29 mouse cellular contexts compared by ENCODE assay signal in genomic region chr6:32456641-32457040, GRCm38 (mm10).
A peak's percentile ranks its signal among the peaks of the same experiment; 100 is the strongest.
DNase-seq lines count a peak whose midpoint lies in the region; ATAC-seq lines count a peak whose summit lies in the region.
"Had no signal": no experiment of that assay in that cellular context is flagged by ENCODE, and none has a peak within 500 bp of the region (broad histone marks: within the 10 kb centered on the region; RNA-seq: fewer than 3 reads in every experiment).

No protein-coding gene starts in this region.

- no peaks in the 10 kb centered on the region for H3K36me3 ChIP-seq in liver, embryonic 12.5 days
- no peaks in the 10 kb centered on the region for H3K36me3 ChIP-seq in hindbrain, embryonic 14.5 days (replicated peaks; ENCODE audit: control insufficient read depth, insufficient read depth)
- H3K36me3 ChIP-seq: forebrain, embryonic 12.5 days; heart, embryonic 12.5 days; kidney, embryonic 15.5 days; limb, embryonic 10.5 days; midbrain, embryonic 12.5 days; neural tube, embryonic 12.5 days had no signal

- H3K27me3 ChIP-seq in liver, embryonic 12.5 days (replicated peaks), result peaks cover 26% of the 10 kb centered on the region; the same call in 1 of the 2 replicates
- H3K27me3 ChIP-seq in hindbrain, embryonic 14.5 days (ENCODE audit: control insufficient read depth, insufficient read depth, low read length), result no peaks in the 10 kb centered on the region
- H3K27me3 ChIP-seq: forebrain, embryonic 12.5 days; heart, embryonic 12.5 days; kidney, embryonic 15.5 days; midbrain, embryonic 12.5 days; neural tube, embryonic 12.5 days; Patski had no signal

- 64% methylated on average over 3 of the region's 3 CpGs for WGBS in liver, embryonic 12.5 days (ENCODE audit: insufficient replicate concordance)
- WGBS in hindbrain, embryonic 14.5 days, result 62% methylated on average over 3 of the region's 3 CpGs

- no peaks in the 10 kb centered on the region for H3K9me3 ChIP-seq in liver, embryonic 12.5 days (replicated peaks)
- no peaks in the 10 kb centered on the region for H3K9me3 ChIP-seq in hindbrain, embryonic 14.5 days (ENCODE audit: control insufficient read depth, low read length)
- H3K9me3 ChIP-seq: forebrain, embryonic 12.5 days; heart, embryonic 12.5 days; kidney, embryonic 15.5 days; limb, embryonic 10.5 days; midbrain, embryonic 12.5 days; neural tube, embryonic 12.5 days had no signal

- H3K27ac ChIP-seq in liver, embryonic 12.5 days, result no peak overlapping the region
- no peak overlapping the region for H3K27ac ChIP-seq in hindbrain, embryonic 14.5 days
- H3K27ac ChIP-seq: forebrain, embryonic 12.5 days; kidney, embryonic 15.5 days; left cerebral cortex, adult 2 months; limb, embryonic 10.5 days; midbrain, embryonic 12.5 days; neural tube, embryonic 12.5 days; stomach, postnatal 0 days had no signal

- no peaks in the 10 kb centered on the region for H3K4me1 ChIP-seq in liver, embryonic 12.5 days
- no peaks in the 10 kb centered on the region for H3K4me1 ChIP-seq in hindbrain, embryonic 14.5 days (replicated peaks; ENCODE audit: control insufficient read depth, insufficient read depth, low read length)
- H3K4me1 ChIP-seq: forebrain, embryonic 12.5 days; kidney, embryonic 15.5 days; midbrain, embryonic 12.5 days; neural tube, embryonic 12.5 days had no signal

- DNase-seq in adrenal gland, postnatal 14 days, result peak; percentile 51
- DNase-seq in adrenal gland, adult 18-20 months (ENCODE audit: low spot score in 2 of 2), result no peak
- peak; percentile 49 for DNase-seq in layer of hippocampus, adult 11-12 months (ENCODE audit: low spot score)
- DNase-seq in layer of hippocampus, adult 9-10 months (ENCODE audit: low spot score), result no peak
- DNase-seq in Muller cell, postnatal 12 days (ENCODE audit: inconsistent ontology term), result peak; percentile 11
- peak; percentile 55 to 63 for DNase-seq in adrenal gland, postnatal 36 days
- DNase-seq in hindbrain, embryonic 14.5 days (ENCODE audit: low spot score), result no peak
- DNase-seq: cerebellum, adult 8-10 months; gastrocnemius, postnatal 14 days; heart, adult 11 months; heart, postnatal 10 days; kidney, postnatal 4 days; liver; right cerebral cortex, postnatal 14 days; thymus, adult 2 months had no signal

- no peak overlapping the region for H3K4me2 ChIP-seq in liver, embryonic 12.5 days
- H3K4me2 ChIP-seq in hindbrain, embryonic 14.5 days (replicated peaks), result no peak overlapping the region
- H3K4me2 ChIP-seq: forebrain, embryonic 12.5 days; heart, embryonic 12.5 days; kidney, embryonic 15.5 days; midbrain, embryonic 12.5 days; neural tube, embryonic 12.5 days had no signal

- no peak overlapping the region for H3K9ac ChIP-seq in liver, embryonic 12.5 days
- no peak overlapping the region for H3K9ac ChIP-seq in hindbrain, embryonic 14.5 days
- H3K9ac ChIP-seq: forebrain, embryonic 12.5 days; heart, embryonic 12.5 days; kidney, embryonic 15.5 days; midbrain, embryonic 12.5 days; neural tube, embryonic 12.5 days had no signal

- no peak for ATAC-seq in liver, embryonic 12.5 days
- ATAC-seq in hindbrain, embryonic 14.5 days (ENCODE audit: low FRiP score), result no peak
- ATAC-seq: CD4-positive, CD25-positive, alpha-beta regulatory T cell, adult 4 months; intestine, postnatal 0 days; lung, postnatal 0 days; Patski had no signal

- H3K4me3 ChIP-seq in liver, embryonic 12.5 days, result no peak overlapping the region
- H3K4me3 ChIP-seq in hindbrain, embryonic 14.5 days (replicated peaks; ENCODE audit: low read length), result no peak overlapping the region
- H3K4me3 ChIP-seq: erythroblast, embryonic 14.5 days; forebrain, embryonic 12.5 days; heart, embryonic 12.5 days; kidney, embryonic 15.5 days; left cerebral cortex, adult 2 months; limb, embryonic 10.5 days; midbrain, embryonic 12.5 days; neural tube, embryonic 12.5 days had no signal

Comparison
In these comparisons a context has a peak if more than half of its experiments do, and no peak if none do; other contexts are left out.
1. DNase-seq: peak in adrenal gland, postnatal 14 days (single experiment), layer of hippocampus, adult 11-12 months (single experiment), Muller cell, postnatal 12 days (single experiment) and adrenal gland, postnatal 36 days (2 of 2); none in adrenal gland, adult 18-20 months (0 of 2), layer of hippocampus, adult 9-10 months (single experiment) and hindbrain, embryonic 14.5 days (single experiment).